Mouse (Mus musculus): ENCODE measurements around the gene Enthd1. TPM values are rescaled to one million over a fixed set of nuclear protein-coding genes. Genes with fewer than 3 reads are reported as not detected.

The Enthd1 gene
- total RNA-seq (2012; rRNA removed) (not detected in 2 replicates), total RNA-seq (2014; rRNA removed) (not detected in 2 replicates), polyA plus RNA-seq (2012; ENCODE audit: insufficient read length, low read depth) (not detected in 2 replicates)

DNA sequence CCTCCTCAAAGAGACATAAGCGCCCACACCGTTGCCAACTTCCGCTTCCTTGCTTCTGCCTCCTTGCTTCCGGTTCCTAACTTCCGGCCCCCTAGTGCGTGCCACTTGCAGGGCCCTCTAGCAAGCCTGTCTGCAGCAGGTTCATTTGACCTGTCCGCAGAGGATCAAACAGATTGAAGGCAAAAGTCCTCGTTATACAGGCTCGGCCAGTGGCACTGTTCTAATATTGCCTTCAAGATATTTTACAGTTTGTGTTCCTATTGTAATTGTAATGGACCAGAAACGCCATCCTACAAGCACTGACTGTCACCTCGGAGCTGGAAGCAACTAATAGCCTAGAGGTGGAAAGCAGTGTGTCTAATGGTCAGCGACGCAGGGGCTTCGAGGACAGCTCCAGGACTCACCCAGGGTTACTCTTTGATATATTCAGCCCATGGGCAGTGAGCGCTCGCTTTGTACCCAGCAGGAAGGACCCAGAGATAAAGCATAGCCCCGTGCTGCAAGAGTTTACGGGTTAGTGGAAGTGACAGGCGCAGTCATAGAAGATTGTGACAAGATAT is at the start of gene Enthd1:
Enthd1 (minus strand) TSS at position 51 of the 560 bp plus-strand sequence.
- H3K27ac ChIP-seq (ENCODE audit: insufficient read depth, low read depth), result no peak within 1 kb of the TSS
- H3K4me1 ChIP-seq (ENCODE audit: control insufficient read depth in 1 of 2, insufficient read depth in 2 of 2), result peaks cover 10 to 52% of the 10 kb centered on the region in 2 experiments
- H3K79me2 ChIP-seq (replicated peaks; ENCODE audit: control insufficient read depth, extremely low read depth, insufficient read depth, poor library complexity, severe bottlenecking), result no peaks in the 10 kb centered on the region
- H3K9ac ChIP-seq (ENCODE audit: insufficient read depth, low read depth), result no peak within 1 kb of the TSS
- H3K27me3 ChIP-seq (replicated peaks), result no peaks in the 10 kb centered on the region
- in situ Hi-C loops (cut with MboI; ENCODE audit: low pct_ligation_motif_present, low pct_unique_long_range_greater_than_20kb, low sequenced_read_pairs) (no loop called here), dilution Hi-C loops (cut with MboI; ENCODE audit: extremely low pct_ligation_motif_present, extremely low pct_unique_long_range_greater_than_20kb, low sequenced_read_pairs) (no loop called here)
- no peak within 1 kb of the TSS for H3K4me3 ChIP-seq (replicated peaks in 1 of 3; ENCODE audit: low read depth in 2 of 3, low read length in 2 of 3, poor library complexity in 1 of 3)
- no peak for DNase-seq (ENCODE audit: extremely low read depth)
- H3K36me3 ChIP-seq (replicated peaks in 1 of 2; ENCODE audit: control insufficient read depth in 1 of 2, insufficient read depth in 1 of 2, low read length in 1 of 2), result no peaks in the 10 kb centered on the region
- TF ChIP-seq SIN3A (IDR thresholded peaks at IDR 0.05; ENCODE audit: low read length) (no peak), MXI1 (IDR thresholded peaks at IDR 0.05; ENCODE audit: low read depth, low read length) (no peak), NELFE (IDR thresholded peaks at IDR 0.05; ENCODE audit: low read depth, low read length) (no peak)
- H3K4me2 ChIP-seq (ENCODE audit: insufficient read depth, low read depth, poor library complexity, severe bottlenecking), result 0 out of 2 replicates have a peak within 1 kb of the TSS, but pooled peaks have one; percentile 25
- H3K9me3 ChIP-seq (replicated peaks; ENCODE audit: low read length), result no peaks in the 10 kb centered on the region

DNA sequence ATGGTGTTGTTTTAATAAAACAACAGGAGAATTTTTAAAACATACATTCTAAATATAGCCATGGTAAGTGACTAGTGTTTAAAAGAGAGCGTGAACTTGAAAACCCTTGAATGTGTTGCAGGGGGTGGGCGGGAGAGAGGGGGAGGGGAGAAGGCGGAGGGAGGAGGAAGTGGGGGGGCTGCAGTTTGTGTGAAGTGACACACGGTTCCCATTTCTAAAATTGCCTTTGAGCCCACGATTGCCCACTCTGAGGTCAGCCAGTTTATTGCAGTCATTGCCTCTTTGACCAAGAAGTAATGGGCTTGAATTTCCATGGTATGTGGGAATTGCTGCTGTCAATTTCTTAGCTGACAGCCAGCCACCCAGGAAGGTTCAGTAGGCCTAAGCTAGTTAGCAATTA is 48.9 kb upstream of the Enthd1 start:
- H3K27ac ChIP-seq (ENCODE audit: insufficient read depth, low read depth), result no peak overlapping the region
- no peaks in the 10 kb centered on the region for H3K36me3 ChIP-seq (replicated peaks in 1 of 2; ENCODE audit: control insufficient read depth in 1 of 2, insufficient read depth in 1 of 2, low read length in 1 of 2)
- dilution Hi-C loops (cut with MboI; ENCODE audit: extremely low pct_ligation_motif_present, extremely low pct_unique_long_range_greater_than_20kb, low sequenced_read_pairs), result no loop called here
- no peaks in the 10 kb centered on the region for H3K27me3 ChIP-seq (replicated peaks)
- TF ChIP-seq PAX5 (IDR thresholded peaks at IDR 0.05; ENCODE audit: low read length), result no peak
- H3K4me2 ChIP-seq (ENCODE audit: insufficient read depth, low read depth, poor library complexity, severe bottlenecking), result no peak overlapping the region
- H3K4me1 ChIP-seq (ENCODE audit: control insufficient read depth in 1 of 2, insufficient read depth in 2 of 2), result peaks cover 0 to 55% of the 10 kb centered on the region in 2 experiments; a peak in 3 of 4 replicates
- no peaks in the 10 kb centered on the region for H3K79me2 ChIP-seq (replicated peaks; ENCODE audit: control insufficient read depth, extremely low read depth, insufficient read depth, poor library complexity, severe bottlenecking)
- no peaks in the 10 kb centered on the region for H3K9me3 ChIP-seq (replicated peaks; ENCODE audit: low read length)
- no peak overlapping the region for H3K9ac ChIP-seq (ENCODE audit: insufficient read depth, low read depth)
- no peak for DNase-seq (ENCODE audit: extremely low read depth)
- no peak overlapping the region for H3K4me3 ChIP-seq (replicated peaks in 1 of 3; ENCODE audit: low read depth in 2 of 3, low read length in 2 of 3, poor library complexity in 1 of 3)
- in situ Hi-C loops (cut with MboI; ENCODE audit: low pct_ligation_motif_present, low pct_unique_long_range_greater_than_20kb, low sequenced_read_pairs), result no loop called here

- Histone ChIP-seq H3K79me2 (replicated peaks; ENCODE audit: control insufficient read depth, extremely low read depth, insufficient read depth, poor library complexity, severe bottlenecking) (no peaks in the 10 kb centered on the region), H3K9me3 (replicated peaks; ENCODE audit: low read length) (no peaks in the 10 kb centered on the region), H3K36me3 (replicated peaks in 1 of 2; ENCODE audit: control insufficient read depth in 1 of 2, insufficient read depth in 1 of 2, low read length in 1 of 2) (no peaks in the 10 kb centered on the region), H3K9ac (ENCODE audit: insufficient read depth, low read depth) (no peak overlapping the region), H3K27ac (ENCODE audit: insufficient read depth, low read depth) (no peak overlapping the region), H3K27me3 (replicated peaks) (no peaks in the 10 kb centered on the region), H3K4me1 (ENCODE audit: control insufficient read depth in 1 of 2, insufficient read depth in 2 of 2) (peaks cover 0 to 47% of the 10 kb centered on the region in 2 experiments; a peak in 3 of 4 replicates), H3K4me2 (ENCODE audit: insufficient read depth, low read depth, poor library complexity, severe bottlenecking) (no peak overlapping the region), H3K4me3 (replicated peaks in 1 of 3; ENCODE audit: low read depth in 2 of 3, low read length in 2 of 3, poor library complexity in 1 of 3) (no peak overlapping the region)
- in situ Hi-C loops (cut with MboI; ENCODE audit: low pct_ligation_motif_present, low pct_unique_long_range_greater_than_20kb, low sequenced_read_pairs), result no loop called here
- dilution Hi-C loops (cut with MboI; ENCODE audit: extremely low pct_ligation_motif_present, extremely low pct_unique_long_range_greater_than_20kb, low sequenced_read_pairs), result no loop called here
- TF ChIP-seq PAX5 (IDR thresholded peaks at IDR 0.05; ENCODE audit: low read length), result no peak
- no peak for TF ChIP-seq ZMIZ1 (IDR thresholded peaks at IDR 0.05; ENCODE audit: low read depth, low read length)
- no peak for TF ChIP-seq ETS1 (conservative IDR thresholded peaks at IDR 0.05; ENCODE audit: low read depth, low read length)
- TF ChIP-seq CHD2 (IDR thresholded peaks at IDR 0.05; ENCODE audit: low read length), result no peak
- TF ChIP-seq KAT2A (IDR thresholded peaks at IDR 0.05; ENCODE audit: insufficient replicate concordance, low read length), result no peak
- TF ChIP-seq ZNF384 (IDR thresholded peaks at IDR 0.05; ENCODE audit: low read depth, low read length), result no peak
- TF ChIP-seq MXI1 (IDR thresholded peaks at IDR 0.05; ENCODE audit: low read depth, low read length), result no peak
- TF ChIP-seq USF1 (IDR thresholded peaks at IDR 0.05; ENCODE audit: low read depth, low read length), result no peak
- TF ChIP-seq ZKSCAN1 (IDR thresholded peaks at IDR 0.05; ENCODE audit: borderline replicate concordance, low read depth, low read length), result no peak
- TF ChIP-seq CTCF (conservative IDR thresholded peaks at IDR 0.05 in 1 of 2, IDR thresholded peaks at IDR 0.05 in 1 of 2; ENCODE audit: low read depth in 2 of 2, low read length in 2 of 2), result no peak
- TF ChIP-seq TBP (conservative IDR thresholded peaks at IDR 0.05; ENCODE audit: low read depth, low read length), result no peak
- no peak for TF ChIP-seq ZC3H11A (IDR thresholded peaks at IDR 0.05; ENCODE audit: low read depth, low read length)
- no peak for TF ChIP-seq JUND (conservative IDR thresholded peaks at IDR 0.05; ENCODE audit: low read depth, low read length)
- no peak for TF ChIP-seq POLR2A (IDR thresholded peaks at IDR 0.05; ENCODE audit: low read depth, low read length)
- no peak for TF ChIP-seq RAD21 (IDR thresholded peaks at IDR 0.05; ENCODE audit: low read depth, low read length)
- no peak for DNase-seq (ENCODE audit: extremely low read depth)
Observed at GRCm38 (mm10) chr15:80611478-80611877, 46.5 kb upstream of the Enthd1 start.

Measured in CH12.LX (cell line).